Mouse (Mus musculus): Measurements from ENCODE around the gene Olfr172.

The Olfr172 gene

DNA sequence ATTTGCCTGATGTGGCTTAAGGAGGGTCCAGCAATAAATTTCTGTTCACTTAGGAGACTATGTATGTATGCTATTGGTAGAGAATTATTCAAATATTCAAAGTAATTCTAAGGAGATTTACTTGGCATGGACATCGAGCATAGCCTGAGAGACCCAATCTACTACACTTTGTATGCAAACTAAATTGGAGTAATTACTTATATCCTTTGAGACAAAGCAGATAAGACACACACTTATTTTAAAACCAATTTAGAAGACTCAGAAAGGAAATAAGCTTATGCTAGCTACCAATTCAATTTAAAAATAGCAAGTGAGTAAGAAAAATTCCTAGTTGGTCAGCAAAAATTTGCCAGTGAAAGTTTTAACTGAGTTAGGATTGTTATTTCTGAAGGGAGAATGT, at the start of gene Olfr172:
Gene Olfr172 (minus strand): TSS at position 101 of the 400 bp plus-strand sequence.
- DNase-seq = no peak

DNA sequence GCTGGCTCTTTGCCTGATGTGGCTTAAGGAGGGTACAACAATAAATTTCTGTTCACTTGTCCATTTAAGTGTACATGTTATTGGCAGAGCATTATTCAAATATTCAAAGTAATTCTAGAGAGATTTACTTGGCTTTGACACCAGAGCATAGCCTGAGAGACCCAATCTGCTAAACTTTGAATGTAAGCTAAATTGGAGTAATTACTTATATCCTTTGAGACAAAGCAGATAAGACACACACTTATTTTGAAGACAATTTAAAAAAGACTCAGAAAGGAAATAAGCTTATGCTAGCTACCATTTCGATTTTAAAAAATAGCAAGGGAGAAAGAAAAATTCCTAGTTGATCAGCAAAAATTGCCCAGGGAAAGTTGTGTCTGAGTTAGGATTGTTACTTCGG, 37.2 kb upstream of the Olfr172 start, which contains the start of gene Olfr173:
Gene Olfr173 (minus strand): TSS at position 101 of the 400 bp plus-strand sequence.
- no peak for DNase-seq

DNA sequence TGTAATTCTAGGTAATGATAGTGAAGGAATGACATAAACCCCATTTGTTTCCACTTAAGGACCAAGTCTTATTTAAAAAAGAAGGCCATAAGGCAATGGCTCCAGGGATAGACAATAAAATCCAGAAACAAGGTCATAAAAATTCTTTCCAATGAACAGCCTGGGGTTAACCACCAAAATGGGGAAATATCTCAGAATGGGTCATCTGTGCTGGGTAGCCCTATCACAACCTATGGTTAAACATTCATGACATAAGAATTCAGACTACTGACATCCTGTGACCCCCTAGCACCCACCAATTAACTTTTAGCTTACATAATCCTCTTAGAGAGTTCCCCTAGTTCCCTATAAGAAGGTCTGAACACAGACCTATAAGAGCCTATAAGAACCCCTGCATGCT, 6.8 kb downstream of the Olfr172 start:
- no peak for DNase-seq

DNA sequence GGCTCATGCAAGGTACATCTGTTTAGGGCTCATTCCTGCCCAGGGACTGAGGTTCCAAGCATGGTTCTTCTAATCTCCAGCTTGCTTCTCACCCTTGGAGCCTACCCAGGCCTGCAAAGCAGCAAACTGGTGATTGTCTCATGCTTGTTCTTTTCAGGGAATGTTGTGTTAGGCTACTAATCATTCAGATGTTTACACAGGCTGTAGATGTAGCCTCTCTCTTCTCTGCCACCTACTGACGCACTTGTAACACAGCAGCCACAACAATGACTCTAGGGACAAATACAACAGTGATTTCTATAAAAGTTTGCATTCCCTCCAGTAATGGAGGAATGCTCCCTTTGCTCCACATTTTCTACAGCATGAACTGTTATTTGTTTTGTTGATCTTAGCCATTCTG, 11.7 kb downstream of the Olfr172 start:
- DNase-seq = no peak

DNA sequence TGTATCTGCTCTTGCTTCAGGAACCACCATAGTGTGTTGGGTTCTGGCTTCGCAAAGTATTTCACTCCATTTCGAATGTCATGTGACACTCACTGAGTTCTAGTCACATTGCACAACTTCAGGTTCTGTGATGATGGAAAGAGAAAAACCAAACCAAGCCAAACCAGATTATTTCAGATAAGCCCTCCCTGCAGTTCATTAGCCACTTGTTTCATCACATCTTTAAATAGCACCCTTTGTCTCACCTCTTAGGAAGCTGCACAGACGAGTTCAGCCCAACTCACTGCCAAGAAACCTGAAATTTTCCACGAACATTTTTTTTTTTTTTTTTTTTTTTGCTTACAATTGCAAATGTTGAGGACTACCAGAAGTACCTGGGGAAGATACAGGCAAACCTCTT, 16.3 kb downstream of the Olfr172 start:
- no peak for DNase-seq

DNA sequence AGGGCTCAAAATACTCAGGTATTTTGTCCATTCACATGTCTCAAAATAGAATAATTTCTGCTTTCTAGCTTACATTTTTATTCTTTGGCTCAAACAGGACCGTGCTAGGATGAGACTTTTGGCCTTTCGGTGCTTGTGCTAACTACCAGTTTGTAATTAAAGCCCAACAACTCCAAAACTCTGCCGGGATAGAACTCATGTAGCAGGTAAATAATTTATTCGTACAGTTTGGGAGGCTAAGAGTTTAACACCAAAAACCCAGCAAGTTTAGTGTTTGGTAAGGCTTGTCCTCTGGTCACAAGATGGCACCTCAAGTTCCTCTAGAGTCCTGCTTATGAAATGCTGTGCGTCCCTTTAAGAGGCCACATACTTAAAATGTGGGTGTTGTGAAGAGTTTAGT, 22.2 kb downstream of the Olfr172 start:
- no peak for DNase-seq

DNA sequence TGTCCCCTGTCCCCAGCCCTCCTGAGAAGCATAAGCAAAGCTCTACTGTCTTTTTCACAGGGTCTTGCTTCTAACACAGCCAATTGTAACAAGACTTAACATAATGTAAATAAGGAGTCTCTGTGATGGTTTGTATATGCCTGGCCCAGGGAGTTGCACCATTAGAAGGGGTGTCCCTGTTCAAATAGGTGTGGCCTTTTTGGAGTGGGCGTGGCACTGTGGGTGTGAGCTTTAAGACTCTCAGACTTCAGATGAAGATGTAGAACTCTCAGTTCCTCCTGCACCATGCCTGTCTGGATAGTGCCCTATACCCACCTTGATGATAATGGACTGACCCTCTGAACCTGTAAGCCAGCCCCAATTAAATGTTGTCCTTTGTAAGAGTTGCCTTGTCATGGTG, 24.2 kb downstream of the Olfr172 start:
- no peak for DNase-seq

DNA sequence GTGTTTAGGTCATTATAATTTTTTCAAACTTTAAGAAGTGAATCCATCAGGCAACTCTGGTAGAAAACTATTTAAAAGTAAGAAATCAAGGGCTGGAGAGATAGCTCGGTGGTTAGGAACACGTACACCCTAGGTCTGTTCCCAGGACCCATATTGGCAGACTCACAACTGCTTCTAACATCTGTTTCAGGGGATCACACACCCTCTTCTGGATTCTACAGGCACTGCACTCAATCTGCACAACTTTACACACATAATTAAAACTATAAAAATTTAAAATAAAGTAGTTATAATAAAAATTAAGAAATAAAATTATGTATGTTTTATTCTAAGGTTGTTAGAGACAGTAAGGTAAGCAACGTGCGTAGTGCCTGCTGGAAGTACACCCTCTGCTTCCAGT, 24.8 kb downstream of the Olfr172 start:
- no peak for DNase-seq

DNA sequence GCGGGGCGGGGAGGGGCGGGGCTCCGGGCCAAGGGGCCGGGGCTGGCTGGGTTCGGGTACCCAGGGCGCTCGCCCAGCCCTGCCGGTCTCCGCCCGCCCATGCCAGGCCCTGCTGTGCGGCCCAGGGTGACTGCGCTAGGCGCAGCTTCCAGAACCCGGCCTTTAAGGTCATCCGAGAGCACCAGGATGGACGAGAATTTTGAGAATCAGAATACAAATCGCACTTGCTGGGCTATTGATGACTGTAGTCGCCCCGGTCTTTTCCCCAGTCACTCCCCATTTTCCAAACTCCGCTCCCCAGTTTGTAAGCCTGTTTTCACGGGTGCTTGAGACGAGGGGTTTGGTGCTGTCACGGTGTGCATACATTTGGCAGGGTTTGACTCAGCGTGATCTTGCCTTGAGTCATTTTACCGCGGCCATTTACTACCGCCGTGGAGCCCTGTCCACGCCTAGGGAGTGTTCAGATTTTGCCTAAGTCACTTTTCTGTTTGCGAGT, 34.8 kb downstream of the Olfr172 start:
- no peak for DNase-seq

DNA sequence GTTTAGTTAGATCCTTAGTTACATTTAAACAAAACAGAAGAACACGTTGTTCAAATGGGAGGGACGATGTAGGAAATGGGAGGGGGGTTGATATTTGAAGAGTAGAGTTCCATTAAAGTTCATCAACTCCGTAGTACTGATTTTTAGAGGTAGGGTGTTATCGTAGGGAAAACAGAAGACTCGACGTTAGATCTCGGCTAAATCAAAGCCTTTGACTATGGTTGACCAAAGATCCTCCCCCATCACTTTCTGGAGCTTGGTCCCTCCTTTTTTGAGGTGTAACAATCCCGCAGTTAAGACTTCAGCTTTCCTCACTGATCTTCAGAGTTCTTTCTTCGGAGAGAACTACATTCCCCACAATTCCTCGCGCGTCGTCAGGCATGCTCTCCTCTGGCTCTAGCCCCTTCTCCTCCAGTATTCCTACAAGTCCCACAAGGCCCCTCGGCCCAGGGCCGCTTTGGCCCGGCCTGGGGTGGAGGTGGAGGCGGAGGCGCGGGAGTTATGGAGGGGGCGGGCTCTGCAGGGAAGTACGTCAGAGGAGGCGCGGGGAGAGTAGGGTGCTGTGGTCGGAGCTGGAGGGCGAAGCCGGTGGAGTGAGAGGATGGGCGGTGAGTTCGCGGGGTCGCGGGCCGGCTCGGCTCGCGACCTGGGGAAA, 35.4 kb downstream of the Olfr172 start, which contains the start of gene Cldnd1:
Gene Cldnd1 (plus strand): TSS at position 434 of the 655 bp plus-strand sequence.
- peak; percentile 95 for DNase-seq

DNA sequence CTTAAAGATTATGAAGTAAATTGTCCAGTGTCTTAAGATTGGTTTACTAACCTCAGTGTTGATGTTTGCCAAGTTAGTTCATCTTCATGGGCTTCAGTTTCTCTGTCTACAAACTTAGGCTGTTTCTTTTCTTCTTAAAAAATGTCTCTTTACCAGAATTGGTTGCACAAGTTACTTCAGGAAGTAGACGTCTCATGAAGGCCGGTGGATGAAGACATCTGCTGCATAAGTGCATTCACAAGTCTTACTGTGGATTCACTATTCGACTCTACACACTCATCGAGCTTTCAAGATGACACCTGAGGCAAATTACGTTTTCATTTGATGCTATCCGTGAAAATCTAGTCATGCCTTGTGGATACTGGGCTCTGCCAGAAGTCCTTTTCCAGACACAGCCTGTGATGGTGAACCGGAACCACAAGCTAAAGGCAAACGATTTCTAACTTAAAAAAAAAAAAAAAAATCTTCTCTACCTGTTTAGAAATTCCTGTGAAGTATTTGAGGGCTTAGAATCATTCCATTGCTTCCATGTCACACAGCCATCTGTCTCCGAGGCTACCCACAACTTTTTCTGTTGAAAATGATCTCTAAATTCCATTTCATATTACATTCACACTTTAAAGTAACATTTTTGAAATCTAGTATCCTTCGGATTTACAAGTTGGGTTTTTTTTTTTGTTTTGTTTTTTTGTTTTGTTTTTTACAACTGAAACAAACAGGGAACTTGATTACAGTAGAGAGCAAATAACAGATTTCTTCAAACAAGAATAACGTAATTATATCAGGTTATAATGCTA, 36.1 kb downstream of the Olfr172 start:
- no peak for DNase-seq

DNA sequence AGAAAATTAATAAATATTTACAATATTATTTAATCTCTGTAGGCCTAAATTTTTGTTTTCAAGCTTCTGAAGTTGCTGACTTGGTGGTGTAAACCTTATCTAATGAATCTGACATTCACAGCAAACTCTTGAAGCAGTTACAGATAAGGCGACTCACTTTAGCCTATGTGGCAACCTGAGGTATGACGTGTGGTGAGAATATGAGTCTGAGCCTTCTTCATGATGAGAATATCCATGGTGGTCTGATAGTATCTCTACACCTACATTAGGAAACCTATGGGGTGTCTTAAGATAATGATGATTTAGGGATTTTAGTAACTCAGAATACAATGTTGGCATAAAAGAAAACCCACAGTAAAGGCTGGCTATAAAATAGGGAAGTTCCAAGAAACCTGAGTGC, 40.7 kb downstream of the Olfr172 start:
- DNase-seq = no peak

DNA sequence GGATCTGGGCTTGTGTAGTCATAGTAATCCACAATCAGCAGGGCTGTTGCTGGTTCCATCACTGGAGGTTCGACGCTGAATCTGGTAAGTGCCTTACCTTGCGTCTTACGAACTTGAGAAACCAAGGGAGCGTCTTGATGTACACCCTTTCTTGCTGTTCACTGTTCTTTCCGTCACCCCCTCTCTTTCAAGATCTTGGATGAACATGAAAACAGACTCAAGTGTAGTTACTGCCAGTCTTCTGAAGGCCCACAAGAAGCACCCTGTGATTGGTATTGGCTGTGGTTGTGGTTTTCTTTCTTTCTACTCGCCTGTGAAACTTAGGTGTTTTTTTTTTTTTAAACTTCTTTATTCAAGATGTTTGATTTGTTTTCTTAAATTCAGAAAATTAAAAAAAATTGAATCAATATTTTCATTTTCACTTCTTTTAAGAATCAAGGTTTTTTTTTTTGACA, 44.3 kb downstream of the Olfr172 start, which contains the start of gene Gpr15:
Gene Gpr15 (minus strand): TSS at position 405 of the 455 bp plus-strand sequence.
- DNase-seq = no peak

DNA sequence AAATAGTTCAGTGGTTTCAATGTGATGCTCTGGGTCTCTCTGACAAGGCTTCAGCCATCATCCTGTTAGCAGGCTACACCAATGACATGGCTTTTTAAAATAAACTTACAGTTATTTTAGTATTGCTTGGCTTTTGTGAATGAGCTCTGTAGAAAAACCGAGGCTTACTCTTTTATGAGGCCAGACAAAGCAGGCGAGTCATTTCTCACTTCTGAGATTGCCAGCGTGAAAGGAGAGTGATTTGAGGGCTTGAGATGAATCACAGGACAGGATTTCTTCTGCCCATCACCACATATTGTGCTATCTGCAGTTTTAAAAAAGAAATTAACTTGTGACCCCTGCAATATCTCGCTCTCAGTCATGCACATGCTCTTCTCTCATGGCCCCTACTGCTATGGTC, 48.0 kb downstream of the Olfr172 start:
- no peak for DNase-seq

DNA sequence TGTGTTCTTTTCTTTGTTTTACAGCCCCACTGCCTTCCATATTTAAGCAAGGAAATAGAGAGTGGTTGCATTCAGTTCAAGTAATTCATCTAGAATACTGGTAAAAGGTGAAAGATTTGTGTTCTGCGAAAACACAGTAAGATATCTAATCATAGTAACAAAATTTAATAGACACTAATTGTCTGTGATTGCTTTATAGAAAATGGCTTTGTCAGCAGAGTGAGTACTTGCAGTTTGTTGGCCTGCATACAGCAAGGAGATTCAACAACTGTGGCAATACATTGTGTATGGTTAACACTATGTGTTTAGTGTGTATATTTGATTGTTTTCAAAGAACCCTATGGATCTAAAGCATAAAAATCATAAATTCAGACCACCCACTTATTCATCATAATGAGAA, 49.8 kb downstream of the Olfr172 start:
- DNase-seq = no peak

DNA sequence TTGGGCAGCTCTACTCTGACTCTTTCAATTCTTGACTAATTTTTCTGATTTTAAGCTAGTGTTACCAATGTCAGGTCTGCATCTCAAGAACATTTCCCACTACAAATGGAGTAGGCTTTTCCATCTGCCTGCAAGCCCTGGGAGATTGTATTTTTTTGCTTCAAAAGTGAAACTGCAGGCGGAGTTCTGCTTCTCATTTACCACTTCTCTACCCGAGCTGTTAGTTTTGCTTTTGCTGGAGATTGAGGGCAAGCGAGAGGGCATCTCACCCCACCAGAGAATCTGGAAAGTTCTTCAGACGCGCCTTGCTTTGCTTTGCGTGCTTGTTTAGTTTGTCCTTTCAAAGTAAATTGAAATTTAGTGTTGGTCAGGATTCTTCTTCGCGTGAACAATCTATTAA, 50.8 kb downstream of the Olfr172 start:
- DNase-seq = no peak
